ENCODE assay signal across 9 mouse cellular contexts in genomic region chr5:133010624-133011575, GRCm38 (mm10).
DNase-seq lines count a peak whose midpoint lies in the region; ATAC-seq and TF ChIP-seq lines count a peak whose summit lies in the region.
"Had no signal": no experiment of that assay in that cellular context is flagged by ENCODE, and none has a peak within 500 bp of the region (broad histone marks: within the 10 kb centered on the region; RNA-seq: fewer than 3 reads in every experiment).

No protein-coding gene starts in this region.

- no peak for TF ChIP-seq CTCF in olfactory bulb, adult 2 months (IDR thresholded peaks at IDR 0.05; ENCODE audit: insufficient read depth, low read depth, low read length)

- 67% methylated on average over 14 of the region's 14 CpGs for WGBS in embryonic facial prominence, embryonic 14.5 days
- 85% methylated on average over 14 of the region's 14 CpGs for WGBS in embryonic facial prominence, embryonic 10.5 days
- WGBS in olfactory bulb, adult 2 months, result 29% methylated on average over 14 of the region's 14 CpGs
- WGBS in intestine, embryonic 16.5 days, result 78% methylated on average over 14 of the region's 14 CpGs

- no peaks in the 10 kb centered on the region for H3K9me3 ChIP-seq in embryonic facial prominence, embryonic 14.5 days (ENCODE audit: control insufficient read depth, low read length)
- no peaks in the 10 kb centered on the region for H3K9me3 ChIP-seq in embryonic facial prominence, embryonic 10.5 days
- H3K9me3 ChIP-seq in intestine, embryonic 16.5 days (ENCODE audit: control insufficient read depth, low read length), result no peaks in the 10 kb centered on the region

- ATAC-seq in embryonic facial prominence, embryonic 14.5 days (ENCODE audit: low read depth), result peak; percentile 30; the same call in 1 of the 2 replicates
- ATAC-seq in activated CD4-positive, CD25-positive, alpha-beta regulatory T cell, adult 4 months, result no peak
- no peak for ATAC-seq in intestine, embryonic 16.5 days

- H3K4me3 ChIP-seq in embryonic facial prominence, embryonic 14.5 days (ENCODE audit: low read depth, low read length), result no peak overlapping the region
- no peak overlapping the region for H3K4me3 ChIP-seq in embryonic facial prominence, embryonic 10.5 days
- H3K4me3 ChIP-seq in olfactory bulb, adult 2 months (ENCODE audit: insufficient read depth, low read depth, low read length), result no peak overlapping the region
- H3K4me3 ChIP-seq in intestine, embryonic 16.5 days (ENCODE audit: low read length), result no peak overlapping the region
- H3K4me3 ChIP-seq: myocyte had no signal

- H3K27ac ChIP-seq in embryonic facial prominence, embryonic 14.5 days (replicated peaks; ENCODE audit: low read depth, low read length), result no peak overlapping the region
- no peak overlapping the region for H3K27ac ChIP-seq in embryonic facial prominence, embryonic 10.5 days (replicated peaks)
- 0 out of 2 replicates have a peak overlapping the region, but pooled peaks have one; percentile 0 for H3K27ac ChIP-seq in olfactory bulb, adult 2 months (ENCODE audit: insufficient read depth, low read depth, low read length)
- no peak overlapping the region for H3K27ac ChIP-seq in intestine, embryonic 16.5 days (ENCODE audit: low read length)

- no peaks in the 10 kb centered on the region for H3K27me3 ChIP-seq in embryonic facial prominence, embryonic 14.5 days (replicated peaks; ENCODE audit: control insufficient read depth, insufficient read depth, low read length)
- H3K27me3 ChIP-seq in embryonic facial prominence, embryonic 10.5 days (replicated peaks; ENCODE audit: low read depth, poor library complexity, severe bottlenecking), result no peaks in the 10 kb centered on the region
- H3K27me3 ChIP-seq in intestine, embryonic 16.5 days (replicated peaks; ENCODE audit: control insufficient read depth, insufficient read depth, low read length), result no peaks in the 10 kb centered on the region

- no peaks in the 10 kb centered on the region for H3K4me1 ChIP-seq in embryonic facial prominence, embryonic 14.5 days (ENCODE audit: control insufficient read depth, insufficient read depth, low read length)
- no peaks in the 10 kb centered on the region for H3K4me1 ChIP-seq in embryonic facial prominence, embryonic 10.5 days
- peaks cover 7% of the 10 kb centered on the region for H3K4me1 ChIP-seq in olfactory bulb, adult 2 months (ENCODE audit: control insufficient read depth, insufficient read depth, low read length)
- H3K4me1 ChIP-seq in intestine, embryonic 16.5 days (ENCODE audit: control insufficient read depth, insufficient read depth, low read length), result no peaks in the 10 kb centered on the region

- no peaks in the 10 kb centered on the region for H3K36me3 ChIP-seq in embryonic facial prominence, embryonic 14.5 days (ENCODE audit: control insufficient read depth, insufficient read depth, low read length)
- H3K36me3 ChIP-seq in embryonic facial prominence, embryonic 10.5 days (replicated peaks), result no peaks in the 10 kb centered on the region
- H3K36me3 ChIP-seq in intestine, embryonic 16.5 days (ENCODE audit: control insufficient read depth, insufficient read depth, low read length), result no peaks in the 10 kb centered on the region

- DNase-seq in embryonic facial prominence, embryonic 14.5 days (ENCODE audit: low spot score), result peak; percentile 86
- DNase-seq in embryonic facial prominence, embryonic 10.5 days (ENCODE audit: low spot score), result no peak
- peak; percentile 0 for DNase-seq in retina, adult 2 months (ENCODE audit: low read depth, low spot score)
- no peak for DNase-seq in retina, embryonic 14.5 days (ENCODE audit: low spot score)
- peak; percentile 49 to 71 for DNase-seq in heart, postnatal 36 days

- intact Hi-C loops in heart, postnatal 36 days (cut with DNase I), result no loop called here

- TF ChIP-seq POLR2A in olfactory bulb, adult 2 months (IDR thresholded peaks at IDR 0.05; ENCODE audit: insufficient read depth, low read depth, low read length), result no peak

- H3K9ac ChIP-seq in embryonic facial prominence, embryonic 14.5 days (ENCODE audit: low read depth, low read length), result no peak overlapping the region
- H3K9ac ChIP-seq in intestine, embryonic 16.5 days (ENCODE audit: low read depth, low read length), result no peak overlapping the region

- no peak overlapping the region for H3K4me2 ChIP-seq in embryonic facial prominence, embryonic 14.5 days (ENCODE audit: low read depth, low read length)
- H3K4me2 ChIP-seq in intestine, embryonic 16.5 days (ENCODE audit: low read depth, low read length), result no peak overlapping the region

Comparison
In these comparisons a context has a peak if more than half of its experiments do, and no peak if none do; other contexts are left out.
1. DNase-seq: peak in embryonic facial prominence, embryonic 14.5 days (single experiment), retina, adult 2 months (single experiment) and heart, postnatal 36 days (2 of 2); none in embryonic facial prominence, embryonic 10.5 days (single experiment) and retina, embryonic 14.5 days (single experiment).